Mouse (Mus musculus): ENCODE measurements around the gene Abca12.
A peak's percentile ranks its signal among the peaks of the same experiment; 100 is the strongest.

Gene Abca12

GRCm38 (mm10) chr1:71338548-71339340 lies 76.0 kb downstream of the Abca12 start:
- no peak for DNase-seq (ENCODE audit: low spot score in 2 of 2)

- DNase-seq (ENCODE audit: low spot score in 2 of 2), result no peak
Measured at GRCm38 (mm10) chr1:71330349-71330748, 84.4 kb downstream of the Abca12 start.

GRCm38 (mm10) chr1:71312171-71312570 lies 102.5 kb downstream of the Abca12 start:
- DNase-seq (ENCODE audit: low spot score in 2 of 2), result no peak

- DNase-seq (ENCODE audit: low spot score in 2 of 2), result no peak
Measured at GRCm38 (mm10) chr1:71310614-71311013, 104.1 kb downstream of the Abca12 start.

- DNase-seq (ENCODE audit: low spot score in 2 of 2), result no peak
Measured at GRCm38 (mm10) chr1:71307362-71307761, 107.3 kb downstream of the Abca12 start.

- DNase-seq (ENCODE audit: low spot score in 2 of 2), result no peak
Measured at GRCm38 (mm10) chr1:71306196-71306595, 108.5 kb downstream of the Abca12 start.

- DNase-seq (ENCODE audit: low spot score in 2 of 2), result no peak
Measured at GRCm38 (mm10) chr1:71304588-71304987, 110.1 kb downstream of the Abca12 start.

- DNase-seq (ENCODE audit: low spot score in 2 of 2), result no peak
Measured at GRCm38 (mm10) chr1:71297021-71297420, 117.7 kb downstream of the Abca12 start.

GRCm38 (mm10) chr1:71296585-71296984 lies 118.1 kb downstream of the Abca12 start:
- DNase-seq (ENCODE audit: low spot score in 2 of 2), result no peak

GRCm38 (mm10) chr1:71291917-71292316 lies 122.8 kb downstream of the Abca12 start:
- no peak for DNase-seq (ENCODE audit: low spot score in 2 of 2)

- peak in 1 of 2 experiments; percentile 27 for DNase-seq (ENCODE audit: low spot score in 2 of 2)
Measured at GRCm38 (mm10) chr1:71289511-71289910, 125.2 kb downstream of the Abca12 start.

- no peak for DNase-seq (ENCODE audit: low spot score in 2 of 2)
Measured at GRCm38 (mm10) chr1:71276940-71277339, 137.8 kb downstream of the Abca12 start.

GRCm38 (mm10) chr1:71272550-71272949 lies 142.2 kb downstream of the Abca12 start:
- no peak for DNase-seq (ENCODE audit: low spot score in 2 of 2)

- DNase-seq (ENCODE audit: low spot score in 2 of 2), result no peak
Measured at GRCm38 (mm10) chr1:71272077-71272476, 142.6 kb downstream of the Abca12 start.

GRCm38 (mm10) chr1:71270083-71270482 lies 144.6 kb downstream of the Abca12 start:
- no peak for DNase-seq (ENCODE audit: low spot score in 2 of 2)

GRCm38 (mm10) chr1:71266630-71267029 lies 148.1 kb downstream of the Abca12 start:
- DNase-seq (ENCODE audit: low spot score in 2 of 2), result no peak

GRCm38 (mm10) chr1:71263532-71263931 lies 151.2 kb downstream of the Abca12 start:
- no peak for DNase-seq (ENCODE audit: low spot score in 2 of 2)

GRCm38 (mm10) chr1:71244647-71245046 lies 170.1 kb downstream of the Abca12 start:
- DNase-seq (ENCODE audit: low spot score in 2 of 2), result no peak

GRCm38 (mm10) chr1:71241396-71241795 lies 173.3 kb downstream of the Abca12 start:
- DNase-seq (ENCODE audit: low spot score in 2 of 2), result no peak

GRCm38 (mm10) chr1:71239586-71239985 lies 175.1 kb downstream of the Abca12 start:
- DNase-seq (ENCODE audit: low spot score in 2 of 2), result no peak

GRCm38 (mm10) chr1:71235335-71235734 lies 179.4 kb downstream of the Abca12 start:
- no peak for DNase-seq (ENCODE audit: low spot score in 2 of 2)

- DNase-seq (ENCODE audit: low spot score in 2 of 2), result no peak
Measured at GRCm38 (mm10) chr1:71231211-71231610, 183.5 kb downstream of the Abca12 start.

- DNase-seq (ENCODE audit: low spot score in 2 of 2), result no peak
Measured at GRCm38 (mm10) chr1:71203581-71203980, 211.1 kb downstream of the Abca12 start.

- no peak for DNase-seq (ENCODE audit: low spot score in 2 of 2)
Measured at GRCm38 (mm10) chr1:71196191-71196590, 218.5 kb downstream of the Abca12 start.

All from spleen, postnatal 14 days (tissue).